Comparison of ENCODE assay signal across 24 mouse cellular contexts in genomic region chr13:32763141-32763540, GRCm38 (mm10). TPM values are rescaled to one million over a fixed set of nuclear protein-coding genes. Genes with fewer than 3 reads are reported as not detected.
DNase-seq lines count a peak whose midpoint lies in the region; TF ChIP-seq lines count a peak whose summit lies in the region.
"Had no signal": no experiment of that assay in that cellular context is flagged by ENCODE, and none has a peak within 500 bp of the region (broad histone marks: within the 10 kb centered on the region; RNA-seq: fewer than 3 reads in every experiment).

No protein-coding gene starts in this region.

- no peaks in the 10 kb centered on the region for H3K36me3 ChIP-seq in kidney, adult 2 months (ENCODE audit: control insufficient read depth, insufficient read depth, low read length)
- H3K36me3 ChIP-seq: embryonic facial prominence, embryonic 13.5 days; heart, embryonic 15.5 days; hindbrain, embryonic 15.5 days; limb, embryonic 10.5 days; liver, embryonic 13.5 days; neural tube, embryonic 12.5 days had no signal

- DNase-seq in kidney, adult 2 months = peak; percentile 8
- no peak for DNase-seq in kidney, postnatal 25 days
- DNase-seq in adrenal gland, postnatal 14 days = peak; percentile 50
- DNase-seq in gastrocnemius, postnatal 25 days = peak; percentile 81
- DNase-seq in heart, postnatal 36 days = peak; percentile 53 to 62
- no peak for DNase-seq in spleen, postnatal 10 days (ENCODE audit: low spot score in 2 of 2)
- no peak for DNase-seq in cerebellum, postnatal 4 days (ENCODE audit: low spot score in 2 of 2)
- no peak for DNase-seq in embryo, embryonic 11 days
- DNase-seq: cerebellum, adult 11 months; liver, embryonic 13.5 days; right cerebral cortex, postnatal 25 days; thymus, postnatal 36 days had no signal

- no peaks in the 10 kb centered on the region for H3K27me3 ChIP-seq in kidney, adult 2 months (replicated peaks; ENCODE audit: control insufficient read depth, insufficient read depth, low read length)
- H3K27me3 ChIP-seq: embryonic facial prominence, embryonic 13.5 days; heart, embryonic 15.5 days; hindbrain, embryonic 15.5 days; liver, embryonic 13.5 days; neural tube, embryonic 12.5 days had no signal

- no peaks in the 10 kb centered on the region for H3K4me1 ChIP-seq in kidney, adult 2 months (ENCODE audit: control insufficient read depth, insufficient read depth, low read length)
- H3K4me1 ChIP-seq: embryonic facial prominence, embryonic 13.5 days; liver, embryonic 13.5 days; neural tube, embryonic 12.5 days had no signal

- no peak overlapping the region for H3K4me3 ChIP-seq in kidney, adult 2 months (ENCODE audit: insufficient read depth, low read depth, low read length)
- H3K4me3 ChIP-seq: embryonic facial prominence, embryonic 13.5 days; heart, embryonic 15.5 days; hindbrain, embryonic 15.5 days; left cerebral cortex, adult 2 months; limb, embryonic 10.5 days; liver, embryonic 13.5 days; neural tube, embryonic 12.5 days had no signal

- TF ChIP-seq POLR2A in kidney, adult 2 months (IDR thresholded peaks at IDR 0.05; ENCODE audit: low read depth, low read length) = no peak

- 68% methylated on average over 3 of the region's 3 CpGs for WGBS in kidney, adult 2 months

- intact Hi-C loops in heart, postnatal 36 days (cut with DNase I) = no loop called here

- H3K27ac ChIP-seq in kidney, adult 2 months (ENCODE audit: insufficient read depth, low read depth, low read length) = no peak overlapping the region
- H3K27ac ChIP-seq: embryonic facial prominence, embryonic 13.5 days; hindbrain, embryonic 15.5 days; kidney, postnatal 0 days; left cerebral cortex, adult 2 months; limb, embryonic 10.5 days; liver, embryonic 13.5 days; macrophage; neural tube, embryonic 12.5 days had no signal

- TF ChIP-seq CTCF in kidney, adult 2 months (conservative IDR thresholded peaks at IDR 0.05; ENCODE audit: insufficient read depth, insufficient read length, low read depth, low read length) = no peak

RNA-seq across cellular contexts. Expression of gene Mylk4, which starts 20.6 kb away (rescaled TPM):
- 0.12 and 0.66 TPM in 2 replicates for polyA plus RNA-seq in kidney, adult 2 months (2012; rRNA removed)
- total RNA-seq in adrenal gland, postnatal 14 days (2021) = 0.07 and 2.4 TPM in 2 replicates
- 1,000 to 10,000 TPM in 1 of 2 experiments, 100 to 1,000 TPM in 1; 560 to 1,240 TPM for total RNA-seq in gastrocnemius, postnatal 25 days (2021)
- total RNA-seq in heart, postnatal 36 days (2021) = 100 to 1,000 TPM; 289 to 330 TPM
- total RNA-seq: monocyte, adult 5-6 weeks had no signal
- polyA plus RNA-seq: intestine, embryonic 16.5 days; macrophage; midbrain, embryonic 11.5 days had no signal

RNA-seq across cellular contexts. Expression of gene Wrnip1, which starts 38.7 kb away (rescaled TPM):
- 25.5 and 27.6 TPM in 2 replicates for polyA plus RNA-seq in kidney, adult 2 months (2012; rRNA removed)
- 35.2 and 45.9 TPM in 2 replicates for total RNA-seq in adrenal gland, postnatal 14 days (2021)
- total RNA-seq in gastrocnemius, postnatal 25 days (2021) = 1 to 10 TPM; 5.8 to 7.5 TPM
- total RNA-seq in heart, postnatal 36 days (2021) = 10 to 100 TPM; 22.5 to 27.8 TPM

RNA-seq across cellular contexts. Expression of gene D930007J09Rik, which starts 39.5 kb away (rescaled TPM):
- not detected in 2 replicates for polyA plus RNA-seq in kidney, adult 2 months (2012; rRNA removed)
- total RNA-seq in adrenal gland, postnatal 14 days (2021) = not detected in 2 replicates
- total RNA-seq in gastrocnemius, postnatal 25 days (2021) = not detected
- not detected for total RNA-seq in heart, postnatal 36 days (2021)
- total RNA-seq: left cerebral cortex, adult 2 months; monocyte, adult 5-6 weeks had no signal
- polyA plus RNA-seq: C2C12; embryonic facial prominence, embryonic 13.5 days; heart, embryonic 15.5 days; hindbrain, embryonic 15.5 days; intestine, embryonic 16.5 days; kidney, postnatal 0 days; limb, embryonic 10.5 days; liver, embryonic 13.5 days; macrophage; midbrain, embryonic 11.5 days; neural tube, embryonic 12.5 days had no signal

Comparison
In these comparisons a context has a peak if more than half of its experiments do, and no peak if none do; other contexts are left out.
1. DNase-seq: peak in kidney, adult 2 months (single experiment), adrenal gland, postnatal 14 days (single experiment), gastrocnemius, postnatal 25 days (single experiment) and heart, postnatal 36 days (2 of 2); none in kidney, postnatal 25 days (0 of 2), spleen, postnatal 10 days (0 of 2), cerebellum, postnatal 4 days (0 of 2) and embryo, embryonic 11 days (single experiment).
2. RNA of gene Mylk4, which starts 20.6 kb away (total RNA-seq): 560 to 1,240 TPM in gastrocnemius, postnatal 25 days and 289 to 330 TPM in heart, postnatal 36 days; 0.07 to 2.4 TPM in adrenal gland, postnatal 14 days; every median in the first group is over 10 times any median in the second.